Mouse (Mus musculus) MEL (cell line): ENCODE data around the gene Mylpf. TPM values are rescaled to one million over a fixed set of nuclear protein-coding genes. Genes with fewer than 3 reads are reported as not detected.

Source experiments
- DNase-seq: peaks from one replicate; pipeline ENCODE4 v3.0.0; 2011; ENCODE audit warnings: low read depth, low spot score
- H3K27ac ChIP-seq: 2 replicates; pipeline ENCODE4 v1.5.1; 2012; ENCODE audit warnings: low read depth, mild to moderate bottlenecking, control low read depth, low read length, moderate library complexity; ENCODE audit not compliant: control insufficient read depth
- H3K27me3 ChIP-seq, 2 experiments: fragments of 150-350 bp in 1 of 2; sonication (generic) in 1 of 2; 2 replicates each; pipeline ENCODE4 v1.6.1; 2012; ENCODE audit warnings: low read length in 2 of 2, mild to moderate bottlenecking in 2 of 2, improper control_type of control experiment in 1 of 2, moderate library complexity in 1 of 2; ENCODE audit not compliant: insufficient read depth in 2 of 2, control insufficient read depth in 1 of 2
- H3K36me3 ChIP-seq, 2 experiments: 2 replicates each; pipeline ENCODE4 v1.6.1; 2012 to 2014; ENCODE audit warnings: low read length in 2 of 2, improper control_type of control experiment in 1 of 2, inconsistent platforms in 1 of 2, mild to moderate bottlenecking in 1 of 2; ENCODE audit not compliant: insufficient read depth in 2 of 2, control insufficient read depth in 1 of 2
- H3K4me1 ChIP-seq, 2 experiments: fragments of 150-350 bp in 1 of 2; sonication (generic) in 1 of 2; 2 replicates each; pipeline ENCODE4 v1.6.1; 2012; ENCODE audit warnings: low read length in 2 of 2, improper control_type of control experiment in 1 of 2, mild to moderate bottlenecking in 1 of 2; ENCODE audit not compliant: insufficient read depth in 2 of 2, control insufficient read depth in 1 of 2
- H3K4me3 ChIP-seq, 2 experiments: fragments of 150-350 bp in 1 of 2; sonication (generic) in 1 of 2; 2 replicates each; pipeline ENCODE4 v1.5.1; 2012; ENCODE audit warnings: low read depth in 2 of 2, low read length in 2 of 2, mild to moderate bottlenecking in 2 of 2, moderate library complexity in 2 of 2, control low read depth in 1 of 2, improper control_type of control experiment in 1 of 2; ENCODE audit not compliant: control insufficient read depth in 1 of 2, insufficient read depth in 1 of 2
- H3K79me2 ChIP-seq: 2 replicates; pipeline ENCODE4 v1.6.1; 2012; ENCODE audit warnings: mild to moderate bottlenecking, low read length, moderate library complexity; ENCODE audit not compliant: control insufficient read depth, poor library complexity, insufficient read depth
- H3K9ac ChIP-seq: 2 replicates; pipeline ENCODE4 v1.6.1; 2012; ENCODE audit warnings: low read depth, mild to moderate bottlenecking, control low read depth, low read length, moderate library complexity; ENCODE audit not compliant: control insufficient read depth, poor library complexity, severe bottlenecking
- H3K9me3 ChIP-seq: fragments of 150-350 bp; sonication (generic); replicated peaks from 2 replicates; pipeline ENCODE4 v1.6.1; 2012; ENCODE audit warnings: mild to moderate bottlenecking, low read length, improper control_type of control experiment, moderate library complexity; ENCODE audit not compliant: insufficient read depth
- CHD2 ChIP-seq: IDR thresholded peaks from 2 replicates; pipeline ENCODE4 v1.6.1; 2011; ENCODE audit warnings: low read length, improper control_type of control experiment
- CTCF ChIP-seq, 3 experiments: IDR thresholded peaks in 2 of 3; conservative IDR thresholded peaks in 1 of 3; 2 replicates each; pipeline ENCODE4 v1.5.1; 2011 to 2012; ENCODE audit warnings: low read length in 3 of 3, low read depth in 2 of 3, mild to moderate bottlenecking in 2 of 3, improper control_type of control experiment in 1 of 3, inconsistent platforms in 1 of 3, mixed read lengths in 1 of 3, moderate library complexity in 1 of 3; ENCODE audit not compliant: control insufficient read depth in 1 of 3, insufficient read depth in 1 of 3, poor library complexity in 1 of 3, severe bottlenecking in 1 of 3
- EP300 ChIP-seq, 2 experiments: IDR thresholded peaks; 2 replicates each; pipeline ENCODE4 v1.6.1; 2011; ENCODE audit warnings: improper control_type of control experiment in 2 of 2, low read length in 2 of 2, low read depth in 1 of 2, mild to moderate bottlenecking in 1 of 2
- ETS1 ChIP-seq: IDR thresholded peaks from 2 replicates; pipeline ENCODE4 v1.6.1; 2012; ENCODE audit warnings: low read depth, mild to moderate bottlenecking, inconsistent platforms, low read length, improper control_type of control experiment, moderate library complexity
- GATA1 ChIP-seq: IDR thresholded peaks from 2 replicates; pipeline ENCODE4 v1.6.1; 2011; ENCODE audit warnings: low read depth, low read length, improper control_type of control experiment
- JUND ChIP-seq: IDR thresholded peaks from 2 replicates; pipeline ENCODE4 v1.6.1; 2011; ENCODE audit warnings: low read depth, mild to moderate bottlenecking, improper control_type of control experiment, low read length
- MAX ChIP-seq: IDR thresholded peaks from 2 replicates; pipeline ENCODE4 v1.6.1; 2011; ENCODE audit warnings: low read length, improper control_type of control experiment
- MAZ ChIP-seq: IDR thresholded peaks from 2 replicates; pipeline ENCODE4 v1.6.1; 2012; ENCODE audit warnings: low read depth, mild to moderate bottlenecking, inconsistent platforms, low read length, improper control_type of control experiment
- MEF2A ChIP-seq: IDR thresholded peaks from 2 replicates; pipeline ENCODE4 v1.6.1; 2014; ENCODE audit warnings: low read depth, mild to moderate bottlenecking, inconsistent platforms, low read length, improper control_type of control experiment; ENCODE audit not compliant: poor library complexity, insufficient replicate concordance, severe bottlenecking; ENCODE audit errors: extremely low read depth
- POLR2A ChIP-seq, 2 experiments: IDR thresholded peaks; 2 replicates each; pipeline ENCODE4 v1.6.1; 2011 to 2012; ENCODE audit warnings: low read length in 2 of 2, mild to moderate bottlenecking in 2 of 2, control low read depth in 1 of 2, improper control_type of control experiment in 1 of 2, low read depth in 1 of 2, moderate library complexity in 1 of 2; ENCODE audit not compliant: control insufficient read depth in 1 of 2, insufficient read depth in 1 of 2, poor library complexity in 1 of 2
- POLR2AphosphoS2 ChIP-seq: IDR thresholded peaks from 2 replicates; pipeline ENCODE4 v1.6.1; 2011; ENCODE audit warnings: low read length, improper control_type of control experiment
- RAD21 ChIP-seq: IDR thresholded peaks from 2 replicates; pipeline ENCODE4 v1.6.1; 2011; ENCODE audit warnings: mild to moderate bottlenecking, low read depth, low read length, improper control_type of control experiment
- SMC3 ChIP-seq: IDR thresholded peaks from 2 replicates; pipeline ENCODE4 v1.6.1; 2011; ENCODE audit warnings: low read depth, low read length, improper control_type of control experiment
- TAL1 ChIP-seq: IDR thresholded peaks from 2 replicates; pipeline ENCODE4 v1.6.1; 2012; ENCODE audit warnings: mild to moderate bottlenecking, inconsistent platforms, low read length, moderate library complexity, mixed read lengths
- TBP ChIP-seq: IDR thresholded peaks from 2 replicates; pipeline ENCODE4 v1.8.0; 2011; ENCODE audit warnings: low read depth, low read length, improper control_type of control experiment
- USF2 ChIP-seq, 2 experiments: IDR thresholded peaks; 2 replicates each; pipeline ENCODE4 v1.6.1; 2011 to 2012; ENCODE audit warnings: improper control_type of control experiment in 2 of 2, low read length in 2 of 2, borderline replicate concordance in 1 of 2, inconsistent platforms in 1 of 2, low read depth in 1 of 2, mild to moderate bottlenecking in 1 of 2; ENCODE audit not compliant: insufficient read depth in 1 of 2
- polyA plus RNA-seq, 2 experiments: library from polyadenylated mRNA; stranded (reverse) in 1 of 2; unstranded in 1 of 2; fragments of >175 nt in 1 of 2; fragments of >200 nt in 1 of 2; gene quantifications; 2 replicates each; pipeline versions ENCODE4 v1.2.1 to v1.2.4; 2012; ENCODE audit warnings: low replicate concordance in 2 of 2, low read depth in 1 of 2; ENCODE audit not compliant: insufficient read length in 2 of 2, insufficient read depth in 1 of 2, missing spikeins in 1 of 2
- total RNA-seq: library from RNA; depleted of rRNA; stranded (reverse); fragments of 300-350 nt; gene quantifications from 2 replicates; pipeline ENCODE4 v1.2.3, GENCODE M21; 2012

The Mylpf gene
- total and polyA plus RNA-seq, 3 experiments, result 9.1 to 11.2 TPM; not detected in 1

DNA sequence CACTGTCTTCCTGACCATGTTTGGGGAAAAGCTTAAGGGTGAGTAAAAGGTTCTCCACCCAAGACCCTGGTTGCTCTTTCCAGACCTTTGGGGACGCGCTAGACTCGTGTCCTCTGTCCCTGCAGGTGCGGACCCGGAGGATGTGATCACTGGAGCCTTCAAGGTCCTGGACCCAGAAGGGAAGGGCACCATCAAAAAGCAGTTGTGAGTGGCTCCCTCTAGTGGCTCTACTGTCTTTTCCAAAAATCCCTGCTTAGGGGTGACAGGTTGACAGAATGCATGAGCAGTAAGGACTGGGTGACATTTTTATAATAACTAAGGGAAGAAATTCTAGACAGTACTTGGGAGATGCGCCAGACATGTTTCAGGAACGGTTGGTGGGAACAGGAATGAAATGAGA is 4.8 kb downstream of the Mylpf start:
- Histone ChIP-seq H3K27me3 (no peaks in the 10 kb centered on the region), H3K9me3 (no peaks in the 10 kb centered on the region), H3K4me3 (no peak overlapping the region), H3K4me1 (peaks cover 15 to 37% of the 10 kb centered on the region in 2 experiments), H3K9ac (no peak overlapping the region), H3K36me3 (peaks cover 0 to 21% of the 10 kb centered on the region in 2 experiments; a peak in 2 of 4 replicates), H3K27ac (no peak overlapping the region), H3K79me2 (peaks cover 3% of the 10 kb centered on the region)
- DNase-seq, result peak; percentile 81
- TF ChIP-seq SMC3, result peak; percentile 59
- TF ChIP-seq RAD21, result peak; percentile 44
- TF ChIP-seq CTCF (IDR thresholded peaks at IDR 0.05 in 2 of 3, conservative IDR thresholded peaks at IDR 0.05 in 1 of 3; ENCODE audit: control insufficient read depth in 1 of 3, insufficient read depth in 1 of 3, low read depth in 2 of 3, low read length in 3 of 3, poor library complexity in 1 of 3, severe bottlenecking in 1 of 3), result peak; percentile 69 to 81 (median 74)
- TF ChIP-seq USF2 (IDR thresholded peaks at IDR 0.05; ENCODE audit: borderline replicate concordance in 1 of 2, insufficient read depth in 1 of 2, low read depth in 1 of 2, low read length in 2 of 2), result no peak
- no peak for TF ChIP-seq POLR2A (IDR thresholded peaks at IDR 0.05; ENCODE audit: control insufficient read depth in 1 of 2, insufficient read depth in 1 of 2, low read depth in 1 of 2, low read length in 2 of 2, poor library complexity in 1 of 2)

DNA sequence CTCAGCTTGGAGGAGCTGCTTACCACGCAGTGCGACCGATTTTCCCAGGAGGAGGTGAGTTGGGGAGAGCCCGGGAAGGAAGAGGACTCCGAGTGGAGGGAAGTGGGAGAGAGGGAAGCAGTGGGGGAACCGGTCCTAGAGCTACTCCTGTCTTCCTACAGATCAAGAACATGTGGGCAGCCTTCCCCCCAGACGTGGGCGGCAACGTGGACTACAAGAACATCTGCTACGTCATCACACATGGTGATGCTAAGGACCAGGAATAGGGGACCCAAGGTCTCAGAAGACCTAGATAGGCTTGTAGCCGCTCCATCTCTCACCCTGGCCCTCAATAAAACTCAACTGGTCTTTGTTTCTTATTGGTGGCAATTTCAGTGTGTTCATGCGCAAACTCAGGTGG is 5.2 kb downstream of the Mylpf start:
- Histone ChIP-seq H3K36me3 (peaks cover 0 to 24% of the 10 kb centered on the region in 2 experiments; a peak in 2 of 4 replicates), H3K27me3 (no peaks in the 10 kb centered on the region), H3K9ac (no peak overlapping the region), H3K79me2 (peaks cover 3% of the 10 kb centered on the region), H3K4me1 (peaks cover 17 to 41% of the 10 kb centered on the region in 2 experiments), H3K27ac (no peak overlapping the region), H3K4me3 (no peak overlapping the region), H3K9me3 (no peaks in the 10 kb centered on the region)
- no peak for DNase-seq
- TF ChIP-seq MAX (no peak), POLR2AphosphoS2 (no peak), JUND (no peak), TAL1 (no peak), EP300 (IDR thresholded peaks at IDR 0.05; ENCODE audit: low read depth in 1 of 2, low read length in 2 of 2) (no peak), MEF2A (no peak)

DNA sequence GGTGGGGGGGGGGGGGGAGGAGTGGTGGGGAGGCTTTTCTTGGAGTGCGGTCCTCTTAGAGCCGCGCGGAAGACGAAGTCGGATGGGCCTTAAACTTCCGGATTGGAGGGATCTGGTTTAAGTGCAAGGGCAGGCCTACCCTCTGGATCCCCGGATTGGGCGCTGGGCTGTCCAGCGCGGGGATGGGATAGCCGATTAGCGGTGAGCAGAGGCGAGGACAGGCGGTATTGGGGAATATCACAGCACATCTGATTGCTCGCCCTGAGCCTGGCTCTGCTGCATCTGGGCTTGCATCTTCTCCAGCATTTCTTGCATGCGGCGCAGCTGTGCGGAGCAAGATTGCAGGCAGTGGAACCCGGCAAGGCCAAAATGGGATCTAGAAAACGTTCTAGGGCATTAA is 5.8 kb downstream of the Mylpf start:
- Histone ChIP-seq H3K79me2 (peaks cover 3% of the 10 kb centered on the region), H3K9me3 (no peaks in the 10 kb centered on the region), H3K27ac (no peak overlapping the region), H3K36me3 (peaks cover 0 to 28% of the 10 kb centered on the region in 2 experiments; a peak in 2 of 4 replicates), H3K9ac (no peak overlapping the region), H3K4me1 (peaks cover 23 to 47% of the 10 kb centered on the region in 2 experiments)
- TF ChIP-seq CHD2, result no peak
- no peak for TF ChIP-seq JUND
- no peak for TF ChIP-seq GATA1
- no peak for TF ChIP-seq MEF2A
- no peak for TF ChIP-seq ETS1
- no peak for TF ChIP-seq TBP
- no peak for TF ChIP-seq MAZ
- TF ChIP-seq, all 39 proteins: peak for 0
- no peak for DNase-seq
- H3K4me3 ChIP-seq, result no peak overlapping the region
- H3K27me3 ChIP-seq, result no peaks in the 10 kb centered on the region
